Mouse (Mus musculus) left cerebral cortex, adult 8-10 months (tissue): ENCODE results near the gene Dennd4a. TPM values are rescaled to one million over a fixed set of nuclear protein-coding genes. Genes with fewer than 3 reads are reported as not detected.

Experiments
- DNase-seq, 2 experiments: peaks; one replicate each; pipeline ENCODE4 v3.0.0; 2022; ENCODE audit warnings: low spot score in 2 of 2
- total RNA-seq, 4 experiments: library from RNA; stranded (reverse); gene quantifications; 2 replicates each; pipeline ENCODE4 v1.2.4; 2022

Gene Dennd4a
- total RNA-seq, 4 experiments from 2014 or later, result 58.1 to 71.8 (median 63.5) TPM

DNA sequence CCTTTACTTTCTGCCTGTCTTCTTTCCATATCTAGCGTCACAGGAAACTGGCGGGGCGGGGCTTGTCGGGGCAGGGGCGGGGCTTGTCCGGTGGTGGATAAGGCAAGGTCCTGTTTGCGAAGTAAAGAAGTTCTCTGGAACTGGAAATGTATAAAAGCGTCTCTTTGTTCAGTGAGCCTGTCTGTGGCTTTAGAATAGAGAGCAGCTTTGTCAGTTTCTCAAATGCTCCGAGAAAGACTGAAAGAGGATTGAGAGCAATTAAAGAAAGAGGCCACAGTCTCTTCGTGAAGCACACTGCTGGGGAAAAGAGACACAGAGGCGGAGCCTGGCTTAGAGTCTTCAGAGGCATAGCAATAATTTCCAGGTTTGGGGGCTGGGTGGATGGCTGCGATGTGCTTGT is 145.2 kb downstream of the Dennd4a start:
- DNase-seq, result no peak

DNA sequence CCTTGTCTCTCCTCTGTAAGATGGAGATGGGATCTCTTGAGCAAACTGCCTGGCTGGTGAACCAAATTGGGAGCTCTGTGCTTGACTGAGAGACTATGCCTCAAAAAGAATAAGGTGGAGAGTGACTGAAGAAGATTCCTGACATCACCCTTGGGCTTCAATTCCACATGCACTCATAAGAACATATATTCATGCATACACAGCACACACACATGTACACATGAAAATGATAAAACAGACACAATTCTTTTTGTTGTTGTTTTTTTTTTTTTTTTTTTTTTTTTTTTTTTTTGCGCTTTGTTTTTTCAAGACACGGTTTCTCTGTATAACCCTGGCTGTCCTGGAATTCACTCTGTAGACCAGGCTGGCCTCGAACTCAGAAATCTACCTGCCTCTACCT is 146.1 kb downstream of the Dennd4a start:
- no peak for DNase-seq

DNA sequence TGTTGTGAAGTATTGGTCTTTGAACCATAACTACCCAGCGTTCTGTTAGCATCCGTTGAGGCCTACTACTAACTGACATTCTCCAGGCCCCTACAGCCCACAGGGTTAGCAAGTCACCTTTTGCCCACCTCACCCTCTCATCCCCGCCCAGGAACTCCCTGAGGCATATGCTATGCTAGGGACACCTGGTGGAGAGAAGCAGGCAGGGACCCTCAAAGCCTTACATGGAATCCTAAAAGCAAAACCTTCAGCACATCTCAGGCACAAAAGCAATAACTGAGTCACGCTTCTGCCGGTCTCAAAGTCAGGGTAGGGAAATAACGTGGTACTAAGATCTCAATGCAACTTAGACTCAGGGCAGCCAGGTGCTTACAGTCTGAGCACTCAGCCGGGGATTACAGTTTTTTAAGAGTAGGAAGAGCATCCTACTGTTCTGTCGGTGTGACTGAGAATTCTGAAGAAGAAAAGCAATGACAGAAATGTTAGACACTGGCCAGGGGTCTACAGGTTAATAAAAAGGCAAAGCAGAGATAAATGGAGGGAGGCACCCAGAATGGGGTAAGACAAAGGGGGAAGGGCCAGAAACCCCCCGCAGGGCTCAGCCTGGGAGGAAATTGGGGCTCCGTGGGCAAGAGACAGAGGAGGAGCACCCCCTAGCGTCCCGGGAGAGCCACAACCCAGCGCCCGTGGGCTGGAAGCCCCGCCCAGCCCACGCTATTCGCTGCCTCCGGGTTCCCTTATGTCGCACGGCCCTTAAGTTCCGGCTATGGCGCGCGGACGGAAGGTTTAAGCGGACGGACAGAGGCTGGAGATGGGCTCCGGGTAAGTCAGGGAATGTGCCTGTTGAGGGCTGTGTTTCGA is 149.2 kb downstream of the Dennd4a start, which contains the start of gene Ints14:
TSS of gene Ints14 (plus strand) at position 789 of the 861 bp plus-strand sequence.
- DNase-seq, result peak; percentile 86 to 99

DNA sequence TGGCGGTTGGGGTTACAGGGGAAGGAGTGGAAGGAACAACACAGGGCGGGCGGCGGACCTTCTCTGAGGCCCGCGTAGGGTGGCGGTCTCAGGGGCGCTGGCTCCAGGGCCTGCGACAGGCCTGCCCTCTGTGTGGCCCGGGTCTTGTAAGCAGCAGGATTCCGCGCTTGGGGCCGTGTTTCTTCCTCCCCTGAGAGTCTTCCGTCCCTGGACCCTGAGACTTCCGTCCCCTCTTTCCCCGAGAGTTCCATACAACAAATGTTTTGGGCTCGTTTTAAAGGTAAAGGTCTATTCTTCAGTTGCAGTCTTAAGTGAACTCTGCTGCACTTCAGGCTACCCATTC is 149.8 kb downstream of the Dennd4a start:
- DNase-seq, result no peak

Other genes with a start within 250 kb of the Dennd4a start
- 100 to 1,000 TPM; 237 to 269 (median 250) TPM for gene Rab11a, start 73.6 kb upstream of the Dennd4a start, total RNA-seq
- under 1 TPM; 0.23 to 0.58 (median 0.28) TPM for gene Slc24a1, start 140.3 kb downstream of the Dennd4a start, total RNA-seq
- 10 to 100 TPM; 17.7 to 20.8 (median 18.8) TPM for gene Ints14, start 149.6 kb downstream of the Dennd4a start, total RNA-seq
- 100 to 1,000 TPM; 136 to 151 (median 147) TPM for gene Hacd3, start 210.4 kb downstream of the Dennd4a start, total RNA-seq
- 100 to 1,000 TPM; 152 to 168 (median 161) TPM for gene Dpp8, start 221.1 kb downstream of the Dennd4a start, total RNA-seq